Mouse (Mus musculus) layer of hippocampus, postnatal 36 days (tissue): ENCODE measurements around the gene Usp47. TPM values are rescaled to one million over a fixed set of nuclear protein-coding genes. Genes with fewer than 3 reads are reported as not detected.

Experiments
- DNase-seq, 2 experiments: peaks; one replicate each; pipeline ENCODE4 v3.0.0; 2022
- total RNA-seq, 2 experiments: library from RNA; stranded (reverse); gene quantifications; 2 replicates each; pipeline ENCODE4 v1.2.3; 2021

The Usp47 gene
- 10 to 100 TPM; 65.5 to 65.9 TPM for total RNA-seq

DNA sequence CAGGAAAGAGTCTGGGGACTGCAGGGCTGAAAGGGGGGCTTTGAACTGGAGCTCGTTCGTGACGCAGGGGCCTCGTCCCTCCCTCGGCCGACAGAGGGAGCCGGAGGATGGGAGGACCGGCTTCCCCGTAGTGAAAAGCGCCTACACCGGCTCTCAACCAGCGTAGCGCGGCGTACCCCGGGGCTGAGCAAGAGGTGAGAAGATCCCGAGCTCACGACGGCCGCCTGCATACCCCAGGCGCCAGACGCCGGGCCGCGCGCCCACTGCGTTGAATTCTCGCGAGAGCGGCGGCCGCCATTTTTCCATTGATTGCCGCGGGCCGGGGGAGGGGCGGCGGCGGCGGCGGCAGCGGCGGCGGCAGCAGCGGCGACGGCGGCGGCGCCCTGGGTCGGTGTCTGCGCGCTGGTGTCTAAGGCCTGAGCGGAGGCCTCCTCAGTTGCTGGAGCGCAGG is at the start of gene Usp47:
Gene Usp47, plus strand, starts transcription at position 355 of the 451 bp plus-strand sequence.
- peak; percentile 77 to 79 for DNase-seq

- no peak for DNase-seq
Measured at GRCm38 (mm10) chr7:111976401-111976800, 46.9 kb upstream of the Usp47 start.

GRCm38 (mm10) chr7:111977871-111978270 is 45.4 kb upstream of the Usp47 start:
- DNase-seq: no peak

DNA sequence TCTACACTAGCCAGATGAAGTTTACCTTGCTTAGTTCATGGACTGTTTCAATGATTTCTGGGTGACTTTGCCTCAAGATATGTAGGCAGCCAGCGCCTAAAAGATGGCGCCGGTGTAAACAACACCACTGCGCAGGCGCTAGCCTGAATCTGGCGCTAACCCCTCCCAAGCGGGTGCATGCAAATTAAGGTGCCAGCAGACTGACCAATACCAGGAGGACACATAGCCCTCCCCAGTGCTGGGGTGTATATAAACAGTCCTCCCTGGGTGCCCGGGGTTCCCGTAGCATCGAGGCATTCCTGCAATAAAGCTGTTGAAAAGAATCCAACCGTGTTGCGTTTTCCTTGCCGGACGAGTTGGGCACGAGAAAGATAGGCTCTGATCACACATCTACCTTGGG is 41.0 kb upstream of the Usp47 start:
- DNase-seq: no peak

DNA sequence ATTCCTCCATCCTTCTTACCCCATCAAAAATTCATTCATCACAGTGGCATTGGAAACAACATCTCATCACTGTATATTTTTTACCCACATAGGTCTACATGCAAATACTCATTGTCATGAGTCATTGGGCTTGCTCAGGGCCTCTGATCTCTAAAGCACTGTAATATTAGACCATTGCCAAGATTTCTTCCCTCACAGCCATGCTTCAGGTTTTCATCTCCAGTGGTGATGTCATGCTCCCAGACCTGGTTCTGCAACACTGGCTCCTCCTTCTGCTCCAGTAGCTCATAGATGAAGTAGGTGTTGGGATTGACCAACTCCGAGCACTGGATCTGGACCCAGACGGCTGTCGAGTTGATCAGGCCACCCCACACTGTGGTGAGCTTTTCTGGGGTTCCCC is 38.8 kb upstream of the Usp47 start:
- DNase-seq: no peak

GRCm38 (mm10) chr7:111985266-111985665 is 38.0 kb upstream of the Usp47 start:
- no peak for DNase-seq

DNA sequence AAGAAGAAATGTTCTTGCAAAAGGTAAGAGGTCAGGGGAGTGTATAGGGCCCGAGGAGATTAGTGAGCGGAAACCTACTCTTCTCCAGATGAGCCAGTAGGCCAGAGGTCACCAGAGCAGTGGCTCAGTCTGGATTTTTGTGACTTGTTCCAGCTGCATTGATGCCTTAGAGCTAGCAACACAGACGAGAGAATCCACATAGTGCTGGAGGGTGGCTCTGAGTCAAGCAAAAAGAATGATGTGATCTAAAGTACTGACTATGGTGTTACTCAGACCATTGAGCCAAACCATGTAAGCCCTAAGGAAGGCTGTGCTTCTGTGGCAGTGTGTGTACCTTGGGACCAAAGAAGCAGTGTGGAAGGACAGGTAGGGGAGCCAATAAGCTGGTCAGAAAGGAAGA is 36.4 kb upstream of the Usp47 start:
- no peak for DNase-seq

DNA sequence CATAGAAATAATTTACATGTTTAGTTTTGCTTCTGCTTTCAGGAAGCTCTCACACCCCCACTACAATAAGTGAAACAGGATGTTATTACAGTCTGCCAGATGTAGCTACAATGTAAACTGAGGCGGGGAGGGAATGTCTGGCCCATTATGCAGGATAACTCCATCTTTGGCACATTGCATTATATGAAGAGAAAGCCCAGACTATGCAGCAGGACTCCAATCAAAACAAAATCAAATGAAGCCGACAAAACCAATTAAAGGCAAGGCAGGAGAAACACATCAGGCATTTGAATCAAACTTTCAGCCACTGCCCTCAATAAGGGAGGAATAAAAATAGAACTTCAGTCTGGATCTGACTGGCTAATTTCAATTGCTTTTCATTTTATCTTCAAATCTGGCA is 25.9 kb upstream of the Usp47 start:
- no peak for DNase-seq

DNA sequence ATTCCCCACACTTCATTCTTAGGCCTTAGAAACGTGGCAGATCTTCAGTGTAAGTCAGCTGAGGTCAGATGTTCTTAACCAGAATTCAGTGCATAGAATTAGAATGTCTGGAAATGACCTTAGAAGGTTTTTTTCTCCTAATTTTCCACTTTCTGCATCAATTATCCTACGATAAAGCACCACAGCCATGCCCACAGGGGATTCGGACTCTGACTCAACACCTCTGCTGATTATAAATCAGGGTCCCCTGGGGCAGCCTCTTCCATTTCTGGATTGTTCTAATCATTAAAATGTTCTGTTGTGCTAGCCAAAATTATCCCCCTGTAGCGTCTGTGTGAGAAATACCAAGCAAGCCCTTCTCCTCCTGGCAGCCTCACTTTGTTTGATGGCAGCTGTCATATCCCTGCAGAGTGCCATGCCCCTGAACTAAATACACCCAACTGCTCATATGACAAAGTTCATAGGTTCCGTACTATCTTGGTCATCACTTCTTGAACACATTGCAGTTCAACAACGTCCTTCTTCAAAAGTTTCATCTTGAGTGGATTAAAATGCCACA is 24.8 kb upstream of the Usp47 start:
- DNase-seq: no peak

DNA sequence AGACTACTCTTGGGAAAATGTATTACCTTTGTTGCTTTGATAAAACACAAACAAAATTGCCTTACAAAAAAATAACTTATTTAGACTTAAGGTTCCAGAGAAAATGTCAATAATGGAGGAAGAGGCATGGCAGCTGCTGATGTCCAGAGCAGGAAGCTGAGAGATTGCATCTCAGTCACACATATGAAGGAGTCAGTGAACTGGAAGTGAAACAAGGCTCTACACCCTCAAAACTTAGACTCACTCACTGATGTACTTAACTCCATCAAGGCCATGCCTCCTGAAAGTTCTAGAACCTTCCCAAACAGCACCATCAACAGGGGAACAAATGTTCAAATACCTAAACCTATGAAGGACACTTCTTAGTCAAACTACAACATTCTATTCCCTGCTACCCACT is 23.9 kb upstream of the Usp47 start:
- DNase-seq: no peak

DNA sequence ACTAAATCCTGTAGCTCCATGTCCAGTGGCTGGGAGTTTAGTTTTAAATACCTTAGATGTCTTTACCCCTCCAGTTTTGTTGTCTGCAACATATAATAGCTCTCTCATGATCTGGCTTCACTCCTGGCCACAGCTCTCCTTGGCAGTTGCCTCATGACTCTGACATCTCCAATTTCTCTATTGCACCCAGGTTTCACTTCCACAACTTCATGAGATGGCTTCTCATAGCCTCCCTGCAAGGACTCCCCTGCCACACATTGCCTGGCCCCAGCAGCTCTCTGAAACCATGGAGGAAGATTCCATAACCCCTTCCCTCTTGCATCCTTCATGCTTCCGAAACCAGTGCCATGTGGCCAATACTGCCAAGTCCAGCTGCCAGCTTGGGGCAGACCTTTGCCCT is 23.1 kb upstream of the Usp47 start:
- no peak for DNase-seq

DNA sequence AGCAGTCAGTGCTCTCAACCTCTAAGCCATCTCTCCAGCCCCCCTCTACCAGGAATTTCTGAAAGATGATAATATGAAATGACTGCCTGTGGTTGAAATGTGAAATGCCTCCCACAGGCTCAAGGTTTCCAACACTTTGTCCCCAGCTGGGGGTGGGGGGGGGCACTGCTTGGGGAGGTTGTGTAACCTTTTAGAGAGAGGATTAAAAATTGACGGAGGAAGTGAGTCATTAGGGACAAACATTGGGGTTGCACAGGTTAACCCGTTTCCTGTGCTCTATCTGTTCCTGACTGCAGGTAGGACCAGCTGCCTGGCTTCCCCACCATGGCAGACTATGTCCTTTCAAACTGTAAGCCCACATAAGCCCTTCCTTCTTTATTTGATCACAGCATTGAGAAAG is 12.8 kb upstream of the Usp47 start:
- DNase-seq: no peak

DNA sequence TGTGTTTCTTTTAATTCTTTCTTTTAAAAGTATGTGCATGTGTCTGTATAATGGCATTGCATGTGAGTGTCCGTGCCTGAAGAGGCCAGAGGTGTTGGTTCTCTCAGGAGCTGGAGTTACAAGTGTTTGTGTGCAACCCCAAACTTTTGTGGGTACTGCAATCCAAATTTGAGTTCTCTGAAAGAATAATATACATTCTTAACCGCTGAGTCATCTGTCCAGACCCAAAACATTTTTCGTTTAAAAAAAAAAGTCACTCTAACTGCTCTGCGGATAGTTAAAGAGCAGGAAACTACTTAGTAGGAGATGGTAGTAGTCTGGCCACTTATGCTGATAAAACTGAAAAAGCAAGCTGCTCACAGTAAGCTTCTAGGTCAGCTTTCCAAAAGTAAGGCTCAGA is 12.3 kb upstream of the Usp47 start:
- DNase-seq: no peak

- peak; percentile 24 to 26 for DNase-seq
Measured at GRCm38 (mm10) chr7:112012102-112012501, 11.2 kb upstream of the Usp47 start.

DNA sequence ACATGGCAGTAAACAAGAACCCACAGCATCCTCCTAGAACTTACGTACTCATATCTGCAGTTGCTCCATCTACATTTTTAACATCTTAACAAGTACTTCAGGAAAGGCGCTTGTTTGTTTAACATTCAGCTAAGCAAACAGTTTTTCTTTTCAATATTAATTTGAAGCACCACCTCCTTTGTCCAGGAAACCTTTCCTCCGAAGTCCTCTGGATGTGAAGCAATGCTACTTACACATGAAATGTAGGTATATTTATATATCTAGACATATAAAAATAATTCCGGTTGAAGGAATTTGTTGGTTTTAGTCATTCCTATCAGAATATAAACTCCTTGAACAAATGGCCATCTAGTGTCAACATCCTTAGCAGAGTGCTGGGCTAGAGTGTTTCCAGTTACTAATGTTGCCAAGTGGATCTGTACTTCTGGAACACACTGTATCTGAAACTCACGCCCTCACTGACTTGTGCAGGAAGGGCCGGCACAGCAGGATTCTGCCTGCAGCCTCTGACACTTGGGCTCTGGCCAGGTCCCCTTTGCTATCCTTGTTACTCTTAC is 10.6 kb upstream of the Usp47 start:
- no peak for DNase-seq

- DNase-seq: no peak
Measured at GRCm38 (mm10) chr7:112014148-112014547, 9.2 kb upstream of the Usp47 start.

DNA sequence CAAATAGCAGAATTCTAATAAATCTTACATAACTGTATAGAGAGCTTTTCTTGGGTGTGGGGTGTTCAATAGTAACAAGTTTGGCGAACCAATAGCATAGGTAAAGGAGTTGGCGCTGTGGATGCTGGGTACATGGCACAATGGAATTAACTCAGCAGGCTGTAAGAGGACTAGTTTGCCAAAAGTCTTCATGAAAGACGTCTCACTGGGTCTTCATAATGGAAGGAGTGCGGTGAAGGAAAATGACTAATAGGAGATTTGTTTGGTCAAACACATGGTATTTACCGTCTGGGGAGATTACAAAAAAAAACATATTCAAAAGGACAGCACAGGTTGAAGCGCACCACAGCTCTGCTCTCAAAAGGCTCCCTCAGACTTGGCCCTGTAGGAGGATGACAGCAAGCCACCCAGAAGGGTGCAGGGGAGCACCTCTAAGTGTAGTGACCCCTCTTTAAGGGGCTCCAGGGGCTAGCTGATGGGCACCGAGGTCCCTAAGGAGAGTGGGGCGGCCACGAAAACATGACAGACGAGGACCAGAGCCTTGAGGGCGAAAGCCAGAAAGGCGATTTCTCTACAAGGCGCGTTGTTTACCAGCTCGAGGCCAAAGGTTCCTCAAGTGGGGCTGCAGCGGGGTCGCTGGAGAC is 676 bp upstream of the Usp47 start:
- DNase-seq: no peak

GRCm38 (mm10) chr7:112023601-112024445 is 519 bp downstream of the Usp47 start:
- no peak for DNase-seq

DNA sequence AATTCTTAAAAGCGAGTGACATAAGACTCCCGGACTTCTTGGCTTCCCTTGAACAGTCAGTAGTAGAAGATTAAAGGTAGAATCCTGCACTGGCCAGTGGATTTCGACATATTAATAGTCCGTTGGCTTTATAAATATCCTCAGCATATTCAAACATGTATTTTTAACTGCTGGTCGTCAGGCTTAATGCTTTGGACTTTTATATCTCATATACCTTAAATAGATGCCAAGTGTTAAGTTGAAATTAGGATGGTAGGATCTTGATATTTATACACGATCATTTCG is 1.1 kb downstream of the Usp47 start:
- no peak for DNase-seq

- no peak for DNase-seq
Measured at GRCm38 (mm10) chr7:112024856-112025255, 1.6 kb downstream of the Usp47 start.

DNA sequence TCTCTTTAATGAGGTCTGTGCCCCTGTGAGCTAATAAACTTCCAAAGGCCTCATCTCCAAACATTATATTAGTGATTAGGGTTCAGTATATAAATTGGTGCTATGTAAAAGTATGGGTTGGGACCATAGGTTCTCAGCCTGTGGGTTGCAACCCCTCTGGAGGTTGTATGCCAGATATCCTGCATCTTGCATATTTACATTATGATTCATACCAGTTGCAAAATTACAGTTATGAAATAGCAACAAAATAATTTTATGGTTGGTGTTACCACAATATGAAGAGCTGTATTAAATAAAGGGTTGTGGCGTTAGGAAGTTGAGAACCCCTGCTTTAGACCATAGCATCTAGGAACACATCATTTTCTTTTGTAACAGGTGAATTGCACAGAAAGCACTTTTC is 7.3 kb downstream of the Usp47 start:
- no peak for DNase-seq

- DNase-seq: no peak
Measured at GRCm38 (mm10) chr7:112035804-112036203, 12.5 kb downstream of the Usp47 start.

GRCm38 (mm10) chr7:112036636-112037035 is 13.3 kb downstream of the Usp47 start:
- DNase-seq: no peak

DNA sequence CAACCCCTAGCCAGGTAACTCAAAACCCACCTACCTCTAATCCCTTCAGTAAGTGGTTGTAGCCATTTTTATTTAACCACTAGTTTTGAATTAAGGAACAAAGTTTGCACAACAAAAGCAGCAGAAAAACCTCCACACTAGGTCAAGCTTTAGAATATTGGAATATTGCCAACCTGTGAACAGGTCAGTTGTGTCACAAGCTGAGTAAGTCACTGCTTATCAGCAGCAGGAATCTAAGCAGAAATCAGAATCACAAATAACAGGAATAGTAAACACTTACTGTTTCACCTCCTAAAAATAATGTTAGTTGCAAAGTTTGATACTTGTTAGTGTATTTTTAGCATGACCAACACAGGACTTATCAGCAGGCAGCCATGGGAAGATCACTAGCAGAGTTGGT is 17.0 kb downstream of the Usp47 start:
- DNase-seq: no peak
